Mouse (Mus musculus) lung, postnatal 0 days (tissue): ENCODE data around the gene Serinc2.

Experiments
- CTCF ChIP-seq: IDR thresholded peaks from 2 replicates; pipeline ENCODE4 v1.5.1; 2016; ENCODE audit warnings: antibody characterized with exemption, mild to moderate bottlenecking
- EP300 ChIP-seq: IDR thresholded peaks from 2 replicates; pipeline ENCODE4 v1.6.1; 2016; ENCODE audit warnings: antibody characterized with exemption, mild to moderate bottlenecking, control low read depth

GRCm38 (mm10) chr4:130323607-130324006 lies 44.6 kb upstream of the Serinc2 start:
- TF ChIP-seq EP300 (no peak), CTCF (no peak)
